Mouse (Mus musculus) left cerebral cortex, postnatal 25 days (tissue): ENCODE measurements at regions not wholly inside any gene's neighbourhood (a gene's known extent, or its start where the extent isn't known, plus 50 kb on each side); places are given as distances from the start of the nearest gene placed in this dataset.
A peak's percentile ranks its signal among the peaks of the same experiment; 100 is the strongest.

ENCODE experiments used
- DNase-seq, 2 experiments: peaks; one replicate each; pipeline ENCODE4 v3.0.0; 2022; ENCODE audit warnings: low spot score in 2 of 2, mixed read lengths in 1 of 2
- intact Hi-C: fragments of 180-260 bp; cut with DNase I; formaldehyde crosslinking; loops from one replicate; pipeline ENCODE4 v1.15.1; 2025

- no peak for DNase-seq
- intact Hi-C loops: no loop called here
These were observed 485.1 kb downstream of the Synb start for GRCm38 (mm10) chr14:68808976-68809375.

- intact Hi-C loops: no loop called here
- no peak for DNase-seq
These were observed 486.2 kb downstream of the Synb start for GRCm38 (mm10) chr14:68807918-68808317.

- DNase-seq: no peak
- intact Hi-C loops: no loop called here
These were observed 487.5 kb downstream of the Synb start for GRCm38 (mm10) chr14:68806646-68807045.

GRCm38 (mm10) chr14:68784395-68784794, 509.7 kb downstream of the Synb start:
- intact Hi-C loops: no loop called here
- peak in 1 of 2 experiments; percentile 28 for DNase-seq

GRCm38 (mm10) chr14:68783216-68783615, 510.9 kb downstream of the Synb start:
- no peak for DNase-seq
- intact Hi-C loops: no loop called here

- intact Hi-C loops: no loop called here
- DNase-seq: no peak
These were observed 523.7 kb downstream of the Synb start for GRCm38 (mm10) chr14:68770411-68770810.

- intact Hi-C loops: no loop called here
- DNase-seq: no peak
These were observed 531.2 kb downstream of the Synb start for GRCm38 (mm10) chr14:68762916-68763315.

GRCm38 (mm10) chr14:68744661-68745060, 549.4 kb downstream of the Synb start:
- no peak for DNase-seq
- intact Hi-C loops: no loop called here

GRCm38 (mm10) chr14:68738474-68738873, 555.6 kb downstream of the Synb start:
- intact Hi-C loops: loop anchor here (5.0 kb wide), 1 partner anchor 229 kb away; no protein-coding TSS in a partner anchor

GRCm38 (mm10) chr14:68735756-68736155, 558.3 kb downstream of the Synb start:
- DNase-seq: peak; percentile 76 to 89
- intact Hi-C loops: loop anchor here (1.0 to 5.0 kb wide), 2 partner anchors 232 to 289 kb away; no protein-coding TSS in a partner anchor

More at GRCm38 (mm10) chr14:68738474-68738873, 555.6 kb downstream of the Synb start:
- no peak for DNase-seq

GRCm38 (mm10) chr14:68721156-68721555, 572.9 kb downstream of the Synb start:
- no peak for DNase-seq
- intact Hi-C loops: no loop called here

GRCm38 (mm10) chr14:68719429-68720160, 574.5 kb downstream of the Synb start:
- intact Hi-C loops: no loop called here
- DNase-seq: no peak

GRCm38 (mm10) chr14:68718846-68719245, 575.3 kb downstream of the Synb start:
- intact Hi-C loops: no loop called here
- DNase-seq: no peak
